Mouse (Mus musculus): ENCODE measurements at regions not wholly inside any gene's neighbourhood (a gene's known extent, or its start where the extent isn't known, plus 50 kb on each side); places are given as distances from the start of the nearest gene placed in this dataset.
"Not testable (repeated sequence)": the region's sequence is repeated elsewhere in the genome, so short reads cannot be mapped to it uniquely, and the experiment has no call there.

DNA sequence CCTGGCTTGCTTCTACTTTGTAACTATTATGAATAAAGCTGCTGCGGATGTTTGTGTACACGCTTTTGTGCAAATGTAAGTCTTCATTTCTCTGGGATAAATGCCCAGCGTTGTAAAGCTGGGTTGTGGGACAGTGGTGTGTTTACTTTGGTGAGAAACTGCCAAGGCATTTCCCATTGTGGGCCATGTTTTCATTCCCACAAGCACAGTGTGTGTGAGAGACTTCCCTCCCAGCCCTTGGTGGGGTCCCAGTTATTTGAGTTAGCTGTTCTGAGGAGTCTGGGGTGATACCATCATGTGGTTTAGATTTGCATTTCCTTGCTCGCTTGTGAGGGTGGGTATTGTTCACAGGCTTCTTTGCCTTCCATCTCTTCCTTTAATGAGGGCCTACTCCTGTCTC, 109.9 kb downstream of the Pmp22 start:
- WGBS, result 58% methylated on average over 4 of the region's 4 CpGs

DNA sequence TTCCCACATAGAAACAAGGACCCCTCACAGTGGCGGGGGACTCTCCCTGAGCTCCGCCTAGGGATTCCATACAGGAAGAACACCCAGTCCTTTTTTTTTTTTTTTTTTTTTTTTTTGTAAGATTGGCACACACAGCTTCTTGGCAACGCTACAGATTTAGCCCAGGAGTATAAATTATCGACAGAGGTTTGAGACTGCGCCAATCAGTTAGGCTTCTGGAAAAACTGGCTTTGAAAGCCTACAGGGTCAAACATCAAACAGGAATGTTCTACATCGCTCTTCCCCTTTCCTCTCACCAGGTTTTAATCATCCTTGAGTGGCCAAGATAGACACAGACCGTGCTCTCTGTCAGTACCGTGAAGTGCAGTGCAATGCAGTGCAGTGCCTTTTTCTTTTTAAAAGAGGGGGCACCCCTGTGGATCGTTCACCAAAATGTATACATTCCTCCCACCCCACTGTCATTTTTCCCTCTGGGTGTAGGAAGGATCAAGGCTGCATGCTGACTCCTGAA, 115.2 kb downstream of the Pmp22 start:
- WGBS, result 68% methylated on average over 9 of the region's 9 CpGs
- Histone ChIP-seq H3K4me1 (ENCODE audit: control insufficient read depth, insufficient read depth, low read length) (no peaks in the 10 kb centered on the region), H3K27ac (ENCODE audit: insufficient read depth, low read depth, low read length) (no peak overlapping the region), H3K4me3 (ENCODE audit: insufficient read depth, low read depth, low read length) (no peak overlapping the region)
- TF ChIP-seq CTCF (IDR thresholded peaks at IDR 0.05; ENCODE audit: insufficient read depth, low read depth, low read length) (no peak), POLR2A (IDR thresholded peaks at IDR 0.05; ENCODE audit: insufficient read depth, low read depth, low read length) (no peak)

More for the DNA sequence above, 109.9 kb downstream of the Pmp22 start:
- Histone ChIP-seq H3K4me3 (ENCODE audit: insufficient read depth, low read depth, low read length) (no peak overlapping the region), H3K27ac (ENCODE audit: insufficient read depth, low read depth, low read length) (no peak overlapping the region), H3K4me1 (ENCODE audit: control insufficient read depth, insufficient read depth, low read length) (no peaks in the 10 kb centered on the region)
- no peak for TF ChIP-seq POLR2A (IDR thresholded peaks at IDR 0.05; ENCODE audit: insufficient read depth, low read depth, low read length)
- TF ChIP-seq CTCF (IDR thresholded peaks at IDR 0.05; ENCODE audit: insufficient read depth, low read depth, low read length), result no peak

DNA sequence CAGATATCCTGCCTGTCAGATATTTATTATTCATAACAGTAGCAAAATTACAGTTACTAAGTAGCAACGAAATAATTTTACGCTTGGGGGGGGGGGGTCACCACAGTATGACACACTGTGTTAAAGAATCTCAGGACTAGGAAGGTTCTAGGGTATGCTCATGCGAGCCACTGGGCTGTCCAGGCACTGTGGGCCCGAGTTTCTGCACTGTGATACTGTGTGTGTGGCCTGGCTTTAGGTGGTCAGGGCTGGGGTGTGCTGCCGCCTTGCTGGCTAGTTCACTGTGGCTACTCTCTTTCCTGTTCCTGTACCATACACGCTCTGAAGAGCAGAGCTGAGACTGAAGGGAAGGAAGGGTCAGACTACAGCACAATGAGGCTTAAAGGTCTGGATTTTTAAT, 116.3 kb downstream of the Pmp22 start:
- TF ChIP-seq CTCF (IDR thresholded peaks at IDR 0.05; ENCODE audit: insufficient read depth, low read depth, low read length) (no peak), POLR2A (IDR thresholded peaks at IDR 0.05; ENCODE audit: insufficient read depth, low read depth, low read length) (no peak)
- 91% methylated on average over 6 of the region's 6 CpGs for WGBS
- no peak overlapping the region for H3K4me3 ChIP-seq (ENCODE audit: insufficient read depth, low read depth, low read length)
- H3K27ac ChIP-seq (ENCODE audit: insufficient read depth, low read depth, low read length), result no peak overlapping the region
- no peaks in the 10 kb centered on the region for H3K4me1 ChIP-seq (ENCODE audit: control insufficient read depth, insufficient read depth, low read length)

DNA sequence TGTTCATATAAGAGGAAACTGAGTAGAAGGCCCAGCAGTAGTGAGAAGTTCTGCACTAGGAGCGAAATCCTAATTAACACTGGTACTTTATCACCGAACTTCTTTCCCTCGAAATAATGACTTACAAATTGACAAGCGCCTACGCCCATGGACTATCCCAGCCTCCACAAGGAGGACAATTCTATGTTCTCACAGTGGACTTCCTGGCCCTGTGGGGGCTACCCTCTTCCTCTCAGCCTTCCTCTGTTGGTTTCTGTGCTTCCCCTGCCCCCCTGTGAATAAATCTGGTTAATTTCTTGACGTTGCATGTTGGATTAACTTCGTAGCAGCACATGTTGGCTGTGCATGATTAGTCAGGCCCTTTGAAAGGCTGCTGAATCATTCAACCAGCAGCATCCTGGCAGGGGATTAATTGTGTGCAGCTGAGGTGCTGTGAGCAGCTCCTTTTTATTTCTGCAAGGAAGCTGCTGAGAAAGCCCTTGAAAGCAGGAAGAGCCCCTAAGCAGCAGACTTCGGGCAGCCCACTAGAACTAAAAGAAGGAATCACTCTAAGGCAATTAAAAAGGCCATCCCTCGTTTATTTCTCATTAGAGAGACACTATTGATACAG, 117.4 kb downstream of the Pmp22 start:
- WGBS, result 44% methylated on average over 9 of the region's 9 CpGs
- H3K27ac ChIP-seq (ENCODE audit: insufficient read depth, low read depth, low read length), result no peak overlapping the region
- no peak overlapping the region for H3K4me3 ChIP-seq (ENCODE audit: insufficient read depth, low read depth, low read length)
- TF ChIP-seq CTCF (IDR thresholded peaks at IDR 0.05; ENCODE audit: insufficient read depth, low read depth, low read length), result no peak
- TF ChIP-seq POLR2A (IDR thresholded peaks at IDR 0.05; ENCODE audit: insufficient read depth, low read depth, low read length), result no peak
- no peaks in the 10 kb centered on the region for H3K4me1 ChIP-seq (ENCODE audit: control insufficient read depth, insufficient read depth, low read length)

DNA sequence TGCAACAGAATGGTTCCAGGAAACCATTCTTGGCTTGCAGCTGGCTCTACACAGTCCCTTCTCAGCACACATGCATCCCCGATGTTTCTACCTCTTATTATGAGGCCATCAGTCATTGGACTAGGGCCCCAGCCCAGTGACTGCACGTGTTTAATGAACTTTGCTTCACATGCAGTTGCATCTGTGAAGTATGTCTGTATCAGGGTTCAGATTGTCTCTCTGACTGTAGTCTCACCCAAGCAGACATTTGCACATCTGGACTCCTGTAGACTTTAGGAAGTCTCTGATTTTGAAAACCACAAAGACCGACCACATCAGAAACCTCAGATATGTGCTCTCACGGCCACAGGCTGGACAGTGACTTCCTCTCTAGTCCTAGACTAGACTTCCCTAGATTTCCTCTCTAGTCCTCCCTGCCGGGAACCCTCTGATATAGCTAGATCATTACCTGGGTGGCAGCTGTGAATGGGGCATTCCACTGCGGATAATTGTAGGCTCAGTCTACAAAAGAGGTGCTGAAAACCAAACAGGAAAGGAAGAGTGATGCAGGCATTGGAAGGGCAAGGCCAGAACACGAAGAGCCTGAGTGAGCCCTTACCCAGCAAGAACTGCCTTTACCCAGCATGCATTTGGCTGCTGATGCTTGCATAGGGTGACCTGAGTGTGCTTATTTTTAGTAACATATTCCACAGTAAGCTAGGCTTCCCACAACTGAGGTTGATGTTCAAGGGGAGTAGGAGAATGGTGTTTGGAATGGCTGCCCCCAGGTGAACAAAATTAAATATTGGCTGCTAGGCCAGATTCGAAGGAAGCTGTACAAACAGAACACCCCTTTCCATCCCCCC, 123.5 kb downstream of the Pmp22 start:
- no peak for TF ChIP-seq POLR2A (IDR thresholded peaks at IDR 0.05; ENCODE audit: insufficient read depth, low read depth, low read length)
- no peak for TF ChIP-seq CTCF (IDR thresholded peaks at IDR 0.05; ENCODE audit: insufficient read depth, low read depth, low read length)
- no peak overlapping the region for H3K27ac ChIP-seq (ENCODE audit: insufficient read depth, low read depth, low read length)
- 84% methylated on average over 8 of the region's 8 CpGs for WGBS
- no peak overlapping the region for H3K4me3 ChIP-seq (ENCODE audit: insufficient read depth, low read depth, low read length)
- no peaks in the 10 kb centered on the region for H3K4me1 ChIP-seq (ENCODE audit: control insufficient read depth, insufficient read depth, low read length)

DNA sequence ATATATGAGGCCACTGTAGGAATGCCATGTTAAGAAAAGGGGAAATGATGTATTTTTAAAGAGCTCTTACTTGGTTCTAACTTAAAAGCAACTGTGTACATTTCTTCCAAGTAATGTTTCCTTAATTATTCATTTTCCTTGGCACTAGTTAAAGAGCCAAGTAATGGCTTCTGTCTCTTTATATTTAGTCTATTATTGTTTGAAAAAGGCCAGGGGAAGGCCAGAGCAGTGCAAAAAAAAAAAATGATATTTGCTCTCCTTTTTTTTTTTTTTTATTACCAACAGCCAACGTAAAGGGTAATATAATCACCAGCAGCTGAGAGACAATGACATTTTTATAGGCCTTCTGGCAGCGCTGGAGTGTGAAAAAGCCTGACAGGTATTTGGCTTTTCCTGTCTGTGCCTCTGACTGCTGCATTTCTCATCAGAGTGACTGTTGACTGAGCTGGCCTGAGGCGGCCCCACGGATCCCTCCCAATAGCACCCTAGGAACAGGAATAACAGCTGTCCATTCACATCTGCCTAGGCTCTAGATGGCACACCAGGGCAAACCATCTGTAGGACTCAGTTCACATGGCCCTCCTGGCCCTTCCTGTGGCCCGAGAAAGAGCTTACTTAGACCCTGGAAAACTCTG, 124.3 kb downstream of the Pmp22 start:
- 81% methylated on average over 5 of the region's 5 CpGs for WGBS
- no peak overlapping the region for H3K27ac ChIP-seq (ENCODE audit: insufficient read depth, low read depth, low read length)

DNA sequence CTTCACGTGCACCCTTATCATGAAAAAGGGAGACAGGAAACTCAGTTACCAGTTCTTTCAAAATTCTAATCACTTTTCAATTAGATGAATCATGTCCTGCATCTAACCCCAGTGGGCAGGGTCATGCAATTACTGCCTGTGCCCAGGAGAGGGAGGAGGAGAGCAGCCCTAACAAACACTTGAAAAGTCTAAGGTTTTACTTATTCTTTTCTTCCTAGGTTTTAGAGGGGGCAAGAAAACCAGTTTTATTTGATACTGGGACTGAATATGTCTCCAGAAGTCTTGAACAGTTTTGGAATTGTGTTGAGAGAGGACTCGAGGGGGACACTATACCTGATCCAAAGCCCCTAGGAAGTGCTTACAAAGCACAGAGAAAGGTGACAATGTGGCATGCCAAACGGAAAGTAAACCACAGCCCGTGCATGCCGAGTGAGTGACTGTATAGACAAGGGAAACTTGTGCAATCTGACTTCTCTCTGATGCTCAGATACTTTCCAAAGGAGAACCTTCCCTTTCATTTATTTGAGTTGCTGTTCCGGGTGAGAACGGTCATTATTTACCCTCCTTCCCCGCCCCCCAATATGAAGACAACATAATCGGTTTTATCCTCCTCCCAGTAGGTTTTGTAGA, 135.8 kb downstream of the Pmp22 start:
- Histone ChIP-seq H3K27ac (ENCODE audit: insufficient read depth, low read depth, low read length) (no peak overlapping the region), H3K4me1 (ENCODE audit: control insufficient read depth, insufficient read depth, low read length) (no peaks in the 10 kb centered on the region), H3K4me3 (ENCODE audit: insufficient read depth, low read depth, low read length) (no peak overlapping the region)
- TF ChIP-seq POLR2A (IDR thresholded peaks at IDR 0.05; ENCODE audit: insufficient read depth, low read depth, low read length), result no peak
- no peak for TF ChIP-seq CTCF (IDR thresholded peaks at IDR 0.05; ENCODE audit: insufficient read depth, low read depth, low read length)
- WGBS, result 34% methylated on average over 9 of the region's 9 CpGs

More for the DNA sequence above, 124.3 kb downstream of the Pmp22 start:
- TF ChIP-seq POLR2A (IDR thresholded peaks at IDR 0.05; ENCODE audit: insufficient read depth, low read depth, low read length) (no peak), CTCF (IDR thresholded peaks at IDR 0.05; ENCODE audit: insufficient read depth, low read depth, low read length) (no peak)
- Histone ChIP-seq H3K4me1 (ENCODE audit: control insufficient read depth, insufficient read depth, low read length) (no peaks in the 10 kb centered on the region), H3K4me3 (ENCODE audit: insufficient read depth, low read depth, low read length) (no peak overlapping the region)

DNA sequence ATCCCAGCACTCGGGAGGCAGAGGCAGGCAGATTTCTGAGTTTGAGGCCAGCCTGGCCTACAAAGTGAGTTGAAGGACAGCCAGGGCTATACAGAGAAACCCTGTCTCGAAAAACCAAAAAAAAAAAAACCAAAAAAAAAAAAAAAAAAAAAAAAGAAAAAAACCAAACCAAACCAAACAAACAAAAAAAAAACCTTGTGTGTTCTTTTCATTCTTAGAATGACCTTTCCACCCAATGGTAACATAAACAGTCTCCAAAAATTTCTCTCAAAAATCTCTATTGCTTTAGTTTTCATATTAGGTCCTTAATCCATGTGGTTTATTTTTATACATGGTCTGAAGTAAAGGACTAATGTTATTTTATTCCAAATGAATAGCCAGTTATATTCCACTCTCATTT, 137.5 kb downstream of the Pmp22 start:
- H3K27ac ChIP-seq (ENCODE audit: insufficient read depth, low read depth, low read length); H3K4me3 ChIP-seq (ENCODE audit: insufficient read depth, low read depth, low read length); H3K4me1 ChIP-seq (ENCODE audit: control insufficient read depth, insufficient read depth, low read length): not testable (repeated sequence)
- 87% methylated on average over 2 of the region's 2 CpGs for WGBS

DNA sequence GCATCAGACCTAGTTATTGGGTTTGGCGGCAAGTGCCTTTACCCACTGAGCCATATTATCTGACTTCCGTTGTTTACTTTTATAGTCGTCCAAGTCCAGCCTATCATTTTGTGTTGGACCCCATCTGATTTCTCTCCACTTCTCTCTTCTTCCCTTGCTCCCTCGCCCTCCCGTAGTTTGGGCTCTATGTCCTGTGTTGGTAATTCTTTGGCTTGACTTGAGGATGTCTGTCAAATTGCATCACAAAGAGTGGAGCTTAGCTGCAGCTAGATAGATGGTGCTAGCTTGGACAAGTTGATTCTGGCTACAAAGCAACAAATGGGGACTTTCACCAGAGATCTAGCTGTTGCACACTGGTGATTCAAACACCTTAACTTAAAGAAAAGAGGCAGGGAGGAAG, 147.9 kb downstream of the Pmp22 start:
- H3K4me1 ChIP-seq (ENCODE audit: control insufficient read depth, insufficient read depth, low read length), result no peaks in the 10 kb centered on the region
- no peak overlapping the region for H3K27ac ChIP-seq (ENCODE audit: insufficient read depth, low read depth, low read length)
- H3K4me3 ChIP-seq (ENCODE audit: insufficient read depth, low read depth, low read length), result no peak overlapping the region
- no peak for TF ChIP-seq POLR2A (IDR thresholded peaks at IDR 0.05; ENCODE audit: insufficient read depth, low read depth, low read length)
- TF ChIP-seq CTCF (IDR thresholded peaks at IDR 0.05; ENCODE audit: insufficient read depth, low read depth, low read length), result no peak
- WGBS, result 82% methylated on average over 5 of the region's 5 CpGs

Measured in olfactory bulb, adult 2 months (tissue).